Mouse (Mus musculus): ENCODE data around the gene Elf1. TPM values are rescaled to one million over a fixed set of nuclear protein-coding genes. Genes with fewer than 3 reads are reported as not detected.
A peak's percentile ranks its signal among the peaks of the same experiment; 100 is the strongest.
"Not testable (repeated sequence)": the region's sequence is repeated elsewhere in the genome, so short reads cannot be mapped to it uniquely, and the experiment has no call there.

Gene Elf1
- 3.0 and 3.6 TPM in 2 replicates for polyA plus RNA-seq (2015; fragmentation: Nextera tagmentation; extraction: Ambion mirVana)

GRCm38 (mm10) chr14:79480624-79481338 lies at the start of gene Elf1:
Elf1 (plus strand) TSS chr14:79481194.
- H3K27me3 ChIP-seq (replicated peaks), result no peaks in the 10 kb centered on the region
- H3K4me2 ChIP-seq, result peak within 1 kb of the TSS; percentile 74
- H3K9me3 ChIP-seq, result no peaks in the 10 kb centered on the region
- H3K4me1 ChIP-seq, result peaks cover 35% of the 10 kb centered on the region
- peak within 1 kb of the TSS; percentile 100 for H3K4me3 ChIP-seq
- H3K27ac ChIP-seq, result peak within 1 kb of the TSS; percentile 100
- peak within 1 kb of the TSS; percentile 98 for H3K9ac ChIP-seq
- under 1% methylated on average over 94 of the region's 96 CpGs for WGBS
- H3K36me3 ChIP-seq (replicated peaks), result peaks cover 5% of the 10 kb centered on the region; the same call in 1 of the 2 replicates
- ATAC-seq (replicated peaks), result peak; percentile 80

DNA sequence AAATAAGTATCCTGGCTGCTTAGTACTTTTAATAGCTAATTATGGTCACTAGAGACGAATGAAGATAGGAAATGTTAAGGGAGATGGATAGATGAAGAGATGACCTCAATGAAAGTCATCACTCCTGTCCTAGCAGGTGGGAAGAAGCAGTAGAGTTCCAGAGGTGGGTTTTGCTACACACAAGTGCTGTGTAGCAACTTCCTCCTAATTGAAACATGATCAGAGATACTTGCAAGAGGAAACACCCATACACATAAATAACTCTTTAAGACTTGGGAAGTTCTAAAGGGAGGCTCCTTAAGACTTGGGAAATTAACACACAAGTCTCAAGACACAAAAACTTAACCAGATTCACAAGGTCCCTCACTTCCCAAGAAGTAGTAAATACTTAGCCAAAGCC lies 46.9 kb upstream of the Elf1 start:
- no peak overlapping the region for H3K27ac ChIP-seq
- no peak for ATAC-seq (replicated peaks)
- no peak overlapping the region for H3K4me3 ChIP-seq
- H3K27me3 ChIP-seq (replicated peaks), result no peaks in the 10 kb centered on the region
- no peak overlapping the region for H3K4me2 ChIP-seq
- H3K36me3 ChIP-seq (replicated peaks), result no peaks in the 10 kb centered on the region
- H3K9me3 ChIP-seq, result no peaks in the 10 kb centered on the region
- WGBS, result 94% methylated on average over 1 of the region's 1 CpGs
- H3K4me1 ChIP-seq, result no peaks in the 10 kb centered on the region
- H3K9ac ChIP-seq, result no peak overlapping the region

GRCm38 (mm10) chr14:79440655-79441054 lies 40.3 kb upstream of the Elf1 start:
- H3K27ac ChIP-seq, result no peak overlapping the region
- H3K4me3 ChIP-seq, result no peak overlapping the region
- no peak for ATAC-seq (replicated peaks)
- no peaks in the 10 kb centered on the region for H3K27me3 ChIP-seq (replicated peaks)
- no peak overlapping the region for H3K4me2 ChIP-seq
- H3K9ac ChIP-seq, result no peak overlapping the region
- H3K4me1 ChIP-seq, result peaks cover 16% of the 10 kb centered on the region
- 82% methylated on average over 2 of the region's 2 CpGs for WGBS
- no peaks in the 10 kb centered on the region for H3K9me3 ChIP-seq
- H3K36me3 ChIP-seq (replicated peaks), result no peaks in the 10 kb centered on the region

DNA sequence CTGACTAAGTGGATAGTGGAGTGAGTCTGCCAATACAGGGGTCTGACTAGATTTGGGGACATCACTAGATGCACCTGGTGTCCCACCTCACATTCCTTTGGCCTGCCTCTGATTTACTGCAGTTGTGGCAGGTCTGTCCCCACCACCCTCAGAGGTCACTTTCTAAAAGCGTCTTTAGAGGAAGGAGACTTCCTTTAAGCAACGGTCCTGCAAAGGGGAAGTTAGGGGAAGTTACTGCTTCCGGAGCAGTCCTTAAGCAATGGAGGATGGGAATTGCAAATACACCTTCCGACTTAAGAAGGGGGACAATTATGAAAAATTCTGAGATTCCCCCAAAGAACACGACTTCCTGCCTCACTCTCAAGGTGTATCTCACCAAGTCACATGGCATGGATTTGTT lies 39.6 kb upstream of the Elf1 start:
- ATAC-seq (replicated peaks), result no peak
- 90% methylated on average over 5 of the region's 5 CpGs for WGBS
- H3K9me3 ChIP-seq, result no peaks in the 10 kb centered on the region

DNA sequence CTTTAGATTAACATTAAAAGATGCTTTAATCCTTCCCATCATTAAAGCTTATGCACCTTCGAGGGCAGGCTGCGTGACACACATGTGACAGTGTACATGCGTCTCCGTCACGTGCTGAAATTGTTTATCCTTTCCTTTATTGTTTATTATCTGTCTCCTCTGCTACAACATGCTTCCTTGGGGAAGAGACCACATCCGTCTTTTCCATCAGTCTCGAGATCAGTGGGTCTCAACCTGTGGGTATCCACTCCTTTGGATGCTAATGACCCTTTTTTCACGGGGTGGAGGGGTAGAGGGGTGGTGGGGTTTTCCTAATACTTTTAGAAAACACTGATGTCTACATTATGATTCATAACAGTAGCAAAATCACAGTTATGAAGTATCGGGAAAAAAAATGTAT lies 36.4 kb upstream of the Elf1 start:
- peak overlapping the region; percentile 87 for H3K27ac ChIP-seq
- H3K9me3 ChIP-seq, result no peaks in the 10 kb centered on the region
- H3K36me3 ChIP-seq (replicated peaks), result no peaks in the 10 kb centered on the region
- no peak overlapping the region for H3K4me3 ChIP-seq
- H3K4me2 ChIP-seq, result peak overlapping the region; percentile 49
- peak; percentile 59 for ATAC-seq (replicated peaks)
- H3K27me3 ChIP-seq (replicated peaks), result no peaks in the 10 kb centered on the region
- peaks cover 22% of the 10 kb centered on the region for H3K4me1 ChIP-seq
- H3K9ac ChIP-seq, result no peak overlapping the region
- 59% methylated on average over 9 of the region's 9 CpGs for WGBS

More for the DNA sequence above, 39.6 kb upstream of the Elf1 start:
- H3K4me2 ChIP-seq, result no peak overlapping the region
- no peaks in the 10 kb centered on the region for H3K36me3 ChIP-seq (replicated peaks)
- no peak overlapping the region for H3K27ac ChIP-seq
- H3K4me1 ChIP-seq, result peaks cover 22% of the 10 kb centered on the region
- H3K9ac ChIP-seq, result no peak overlapping the region
- H3K4me3 ChIP-seq, result no peak overlapping the region
- no peaks in the 10 kb centered on the region for H3K27me3 ChIP-seq (replicated peaks)

DNA sequence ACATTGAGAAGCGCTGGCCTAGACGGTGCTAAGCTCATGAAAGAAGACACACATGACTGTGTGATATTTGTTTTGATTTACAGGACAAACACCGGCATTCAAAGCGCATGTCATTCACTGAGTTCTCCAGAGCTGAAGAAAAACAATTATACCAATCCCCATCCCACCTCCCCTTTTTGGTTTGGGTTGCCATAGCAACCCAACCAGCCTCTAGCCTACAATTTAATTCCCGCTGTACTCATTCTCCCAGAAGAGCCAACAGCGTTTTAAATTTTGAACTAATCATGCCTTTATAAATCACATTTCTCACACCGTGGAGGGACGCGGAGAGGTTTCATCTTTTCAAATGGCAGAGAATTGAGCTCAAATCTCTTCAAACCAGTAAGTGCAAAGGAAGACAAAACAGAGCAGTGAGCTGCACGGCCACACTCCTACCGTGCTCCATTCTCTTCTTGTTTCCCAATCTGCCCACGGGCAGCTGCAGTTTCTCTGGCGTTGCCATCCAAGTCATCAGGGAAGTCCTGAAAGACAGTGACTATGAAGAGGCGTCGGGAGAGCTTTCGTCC lies 35.9 kb upstream of the Elf1 start:
- peak; percentile 87 for ATAC-seq (replicated peaks)
- peak overlapping the region; percentile 29; the same call in 1 of the 2 replicates for H3K9ac ChIP-seq
- no peaks in the 10 kb centered on the region for H3K27me3 ChIP-seq (replicated peaks)
- peak overlapping the region; percentile 27 for H3K4me3 ChIP-seq
- H3K36me3 ChIP-seq (replicated peaks), result no peaks in the 10 kb centered on the region
- WGBS, result 8% methylated on average over 16 of the region's 16 CpGs
- peak overlapping the region; percentile 87 for H3K27ac ChIP-seq
- no peaks in the 10 kb centered on the region for H3K9me3 ChIP-seq
- H3K4me2 ChIP-seq, result peak overlapping the region; percentile 49
- H3K4me1 ChIP-seq, result peaks cover 22% of the 10 kb centered on the region

DNA sequence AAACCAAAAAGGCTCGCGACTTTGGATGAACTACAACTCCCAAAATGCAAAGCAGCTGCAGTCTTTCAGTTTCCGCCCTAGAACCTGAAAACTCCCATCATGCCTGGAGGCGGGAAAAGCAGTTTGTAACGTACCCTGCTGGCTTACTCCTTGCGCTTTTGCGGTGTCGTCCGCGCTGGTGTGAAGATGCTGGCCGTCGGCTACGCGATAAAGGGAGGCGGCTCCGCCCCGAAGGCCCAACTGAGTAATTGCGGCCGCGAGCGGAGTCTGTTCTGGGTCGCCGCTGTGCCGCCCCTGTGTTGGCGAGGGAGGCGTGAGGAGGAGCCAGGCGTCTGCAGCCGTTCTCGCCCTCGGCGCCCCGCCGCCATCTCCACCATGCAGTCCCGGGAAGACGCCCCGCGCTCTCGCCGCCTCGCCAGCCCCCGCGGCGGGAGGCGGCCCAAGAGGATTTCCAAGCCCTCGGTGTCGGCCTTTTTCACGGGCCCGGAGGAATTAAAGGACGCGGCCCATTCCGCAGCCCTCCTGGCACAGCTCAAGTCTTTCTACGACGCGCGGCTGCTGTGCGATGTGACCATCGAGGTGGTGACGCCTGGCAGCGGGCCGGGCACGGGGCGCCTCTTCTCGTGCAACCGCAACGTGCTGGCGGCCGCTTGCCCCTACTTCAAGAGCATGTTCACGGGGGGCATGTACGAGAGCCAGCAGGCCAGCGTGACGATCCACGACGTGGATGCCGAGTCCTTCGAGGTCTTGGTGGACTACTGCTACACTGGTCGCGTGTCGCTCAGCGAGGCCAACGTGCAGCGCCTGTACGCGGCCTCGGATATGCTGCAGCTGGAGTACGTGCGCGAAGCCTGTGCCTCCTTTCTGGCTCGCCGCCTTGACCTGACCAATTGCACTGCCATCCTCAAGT lies 29.1 kb upstream of the Elf1 start, which contains the start of gene Kbtbd6:
Gene Kbtbd6 (plus strand): TSS at position 155 of the 910 bp plus-strand sequence.
- H3K4me2 ChIP-seq, result peak within 1 kb of the TSS; percentile 65
- H3K27me3 ChIP-seq (replicated peaks); H3K9me3 ChIP-seq; H3K4me1 ChIP-seq; H3K36me3 ChIP-seq (replicated peaks); H3K27ac ChIP-seq: not testable (repeated sequence)
- peak within 1 kb of the TSS; percentile 27 for H3K9ac ChIP-seq
- peak; percentile 90 for ATAC-seq (replicated peaks)
- peak within 1 kb of the TSS; percentile 51 for H3K4me3 ChIP-seq
- WGBS, result 19% methylated on average over 47 of the region's 89 CpGs

GRCm38 (mm10) chr14:79452591-79452934 lies 28.4 kb upstream of the Elf1 start:
- peak; percentile 44 for ATAC-seq (replicated peaks)
- H3K4me3 ChIP-seq; H3K36me3 ChIP-seq (replicated peaks); H3K4me2 ChIP-seq; H3K9ac ChIP-seq; H3K27ac ChIP-seq; H3K9me3 ChIP-seq; H3K4me1 ChIP-seq; H3K27me3 ChIP-seq (replicated peaks): not testable (repeated sequence)
- 97% methylated on average over 7 of the region's 10 CpGs for WGBS

DNA sequence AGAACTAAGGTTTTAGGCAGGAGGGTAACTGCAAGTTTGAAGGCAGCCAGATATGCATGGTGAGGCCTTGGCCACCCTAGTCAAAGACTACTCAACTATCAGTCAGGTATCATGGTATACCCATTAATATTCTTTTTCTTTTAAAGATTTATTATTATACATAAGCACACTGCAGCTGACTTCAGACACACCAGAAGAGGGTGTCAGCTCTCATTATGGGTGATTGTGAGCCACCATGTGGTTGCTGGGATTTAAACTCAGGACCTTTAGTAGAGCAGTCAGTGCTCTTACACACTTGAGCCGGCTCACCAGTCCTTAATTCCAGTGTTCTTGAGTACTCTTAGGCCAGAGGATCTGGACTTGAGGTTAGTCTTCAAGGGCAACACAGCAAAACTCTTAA lies 20.6 kb upstream of the Elf1 start:
- no peaks in the 10 kb centered on the region for H3K27me3 ChIP-seq (replicated peaks)
- H3K9me3 ChIP-seq, result no peaks in the 10 kb centered on the region
- H3K4me3 ChIP-seq, result no peak overlapping the region
- no peak overlapping the region for H3K27ac ChIP-seq
- WGBS, result 88% methylated on average over 1 of the region's 1 CpGs
- H3K36me3 ChIP-seq (replicated peaks), result peaks cover 27% of the 10 kb centered on the region
- H3K9ac ChIP-seq, result no peak overlapping the region
- H3K4me2 ChIP-seq, result no peak overlapping the region
- no peak for ATAC-seq (replicated peaks)
- H3K4me1 ChIP-seq, result no peaks in the 10 kb centered on the region

DNA sequence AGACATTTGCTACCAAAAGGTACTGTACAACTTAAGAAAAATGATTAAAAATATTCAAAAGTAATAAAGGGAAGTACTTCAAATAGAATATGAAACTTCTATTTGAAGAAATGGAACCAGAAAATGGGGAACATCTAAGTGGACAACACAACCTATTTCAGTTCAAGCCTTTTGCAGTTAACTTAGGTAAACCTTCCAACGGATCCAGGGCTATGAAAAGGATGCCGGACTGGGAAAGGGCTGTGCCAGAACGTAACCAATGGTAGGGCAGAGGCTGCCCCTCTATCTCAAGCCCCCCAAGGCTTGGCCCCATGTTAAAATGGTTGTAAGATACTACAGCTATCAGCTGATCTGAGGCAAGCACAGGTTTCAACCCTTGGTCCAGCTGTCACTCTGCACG lies 20.0 kb upstream of the Elf1 start:
- no peak overlapping the region for H3K9ac ChIP-seq
- H3K36me3 ChIP-seq (replicated peaks), result peaks cover 33% of the 10 kb centered on the region
- H3K27ac ChIP-seq, result no peak overlapping the region
- ATAC-seq (replicated peaks), result no peak
- no peaks in the 10 kb centered on the region for H3K27me3 ChIP-seq (replicated peaks)
- H3K4me1 ChIP-seq, result no peaks in the 10 kb centered on the region
- no peaks in the 10 kb centered on the region for H3K9me3 ChIP-seq
- H3K4me3 ChIP-seq, result no peak overlapping the region
- H3K4me2 ChIP-seq, result no peak overlapping the region
- 95% methylated on average over 4 of the region's 4 CpGs for WGBS

- no peak overlapping the region for H3K27ac ChIP-seq
- H3K4me2 ChIP-seq, result no peak overlapping the region
- H3K27me3 ChIP-seq (replicated peaks), result no peaks in the 10 kb centered on the region
- no peak overlapping the region for H3K9ac ChIP-seq
- H3K36me3 ChIP-seq (replicated peaks), result peaks cover 53% of the 10 kb centered on the region
- no peak for ATAC-seq (replicated peaks)
- H3K9me3 ChIP-seq, result no peaks in the 10 kb centered on the region
- WGBS, result 89% methylated on average over 1 of the region's 1 CpGs
- H3K4me3 ChIP-seq, result no peak overlapping the region
- no peaks in the 10 kb centered on the region for H3K4me1 ChIP-seq
Measured at GRCm38 (mm10) chr14:79465623-79466022, 15.4 kb upstream of the Elf1 start.

DNA sequence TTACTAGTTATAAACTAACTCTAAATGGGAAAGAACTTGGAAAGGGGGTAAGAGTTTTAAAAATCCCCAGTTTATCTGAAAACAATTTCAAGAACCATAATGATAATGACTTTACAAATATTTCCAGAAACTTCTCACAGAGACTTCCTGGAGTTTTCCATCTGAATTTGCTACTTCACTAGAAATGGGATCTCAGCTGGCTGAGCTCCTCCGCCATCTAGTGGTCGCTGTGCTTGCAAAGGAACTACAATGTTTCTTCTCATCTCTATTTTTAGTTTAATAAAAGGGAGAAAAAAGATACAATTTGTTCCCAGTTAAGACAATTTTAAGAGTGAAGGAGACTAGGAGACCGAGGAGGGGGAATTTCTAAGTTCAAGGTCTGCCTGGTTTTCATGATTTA lies 13.4 kb upstream of the Elf1 start:
- Histone ChIP-seq H3K4me1 (no peaks in the 10 kb centered on the region), H3K4me2 (no peak overlapping the region), H3K4me3 (no peak overlapping the region), H3K27ac (no peak overlapping the region), H3K36me3 (replicated peaks) (peaks cover 58% of the 10 kb centered on the region), H3K9ac (no peak overlapping the region), H3K9me3 (no peaks in the 10 kb centered on the region), H3K27me3 (replicated peaks) (no peaks in the 10 kb centered on the region)
- 31% methylated on average over 3 of the region's 3 CpGs for WGBS
- no peak for ATAC-seq (replicated peaks)

All from midbrain, embryonic 15.5 days (tissue).